Mouse (Mus musculus) cerebellum, adult 2 months (tissue): ENCODE data around the gene Lrrc29.

Experiments
- CTCF ChIP-seq: fragments of 200-500 bp; IDR thresholded peaks from 2 replicates; pipeline ENCODE4 v1.5.1; 2011; ENCODE audit warnings: low read depth, mild to moderate bottlenecking, control low read depth, low read length, moderate library complexity, borderline replicate concordance; ENCODE audit not compliant: insufficient read depth
- POLR2A ChIP-seq: fragments of 200-500 bp; IDR thresholded peaks from 2 replicates; pipeline ENCODE4 v1.6.1; 2011; ENCODE audit warnings: low read length, control low read depth, borderline replicate concordance; ENCODE audit not compliant: insufficient read depth

- no peak for TF ChIP-seq CTCF
- no peak for TF ChIP-seq POLR2A
Observed at GRCm38 (mm10) chr8:105318662-105319190, 7.4 kb downstream of the Lrrc29 start.
